Mouse (Mus musculus): ENCODE data around the gene Cdk14. TPM values are rescaled to one million over a fixed set of nuclear protein-coding genes. Genes with fewer than 3 reads are reported as not detected.
A peak's percentile ranks its signal among the peaks of the same experiment; 100 is the strongest.

The Cdk14 gene
- polyA plus RNA-seq, 1 experiment: 11.2 TPM

GRCm38 (mm10) chr5:5012521-5013346 lies 407.4 kb downstream of the Cdk14 start:
- peaks cover 5% of the 10 kb centered on the region for H3K36me3 ChIP-seq (ENCODE audit: control insufficient read depth, insufficient read depth)
- H3ac ChIP-seq (ENCODE audit: control insufficient read depth, insufficient read length): no peak overlapping the region
- H3K4me2 ChIP-seq (ENCODE audit: low read depth): no peak overlapping the region
- H3K79me2 ChIP-seq (ENCODE audit: control insufficient read depth, insufficient read depth): no peaks in the 10 kb centered on the region
- no peaks in the 10 kb centered on the region for H3K27me3 ChIP-seq (ENCODE audit: control insufficient read depth, insufficient read depth, insufficient read length)
- TF ChIP-seq E2F4 (IDR thresholded peaks at IDR 0.05; ENCODE audit: insufficient read depth): no peak
- TF ChIP-seq POLR2AphosphoS2 (IDR thresholded peaks at IDR 0.05; ENCODE audit: insufficient read length, low read depth): no peak
- no peak for TF ChIP-seq TCF3 (IDR thresholded peaks at IDR 0.05; ENCODE audit: insufficient read length, low read depth)
- no peak for TF ChIP-seq MAX (IDR thresholded peaks at IDR 0.05; ENCODE audit: low read depth)
- no peak for TF ChIP-seq USF1 (IDR thresholded peaks at IDR 0.05; ENCODE audit: low read depth)
- TF ChIP-seq TCF12 (IDR thresholded peaks at IDR 0.05; ENCODE audit: insufficient read depth, poor library complexity, severe bottlenecking): no peak
- no peak for TF ChIP-seq SRF (IDR thresholded peaks at IDR 0.05; ENCODE audit: control insufficient read depth, insufficient read length, low read depth)
- no peak for TF ChIP-seq REST (IDR thresholded peaks at IDR 0.05; ENCODE audit: insufficient read depth, insufficient read length)
- no peak for TF ChIP-seq CEBPB (IDR thresholded peaks at IDR 0.05; ENCODE audit: insufficient read depth, poor library complexity, severe bottlenecking)
- no peak overlapping the region for H3K4me3 ChIP-seq

- Histone ChIP-seq H3K36me3 (ENCODE audit: control insufficient read depth, insufficient read depth) (peaks cover 9% of the 10 kb centered on the region), H3K4me3 (no peak overlapping the region), H3ac (ENCODE audit: control insufficient read depth, insufficient read length) (no peak overlapping the region), H3K4me2 (ENCODE audit: low read depth) (no peak overlapping the region), H3K27me3 (ENCODE audit: control insufficient read depth, insufficient read depth, insufficient read length) (no peaks in the 10 kb centered on the region), H3K79me2 (ENCODE audit: control insufficient read depth, insufficient read depth) (no peaks in the 10 kb centered on the region)
- TF ChIP-seq CEBPB (IDR thresholded peaks at IDR 0.05; ENCODE audit: insufficient read depth, poor library complexity, severe bottlenecking) (no peak), MYOG (IDR thresholded peaks at IDR 0.05; ENCODE audit: control insufficient read depth in 1 of 3, insufficient read depth in 1 of 3, insufficient read length in 2 of 3, low read depth in 2 of 3) (no peak), SRF (IDR thresholded peaks at IDR 0.05; ENCODE audit: control insufficient read depth, insufficient read length, low read depth) (no peak), USF1 (IDR thresholded peaks at IDR 0.05; ENCODE audit: low read depth) (no peak), MYOD1 (IDR thresholded peaks at IDR 0.05; ENCODE audit: control insufficient read depth in 1 of 3, insufficient read length in 2 of 3, low read depth in 2 of 3) (no peak)
Observed at GRCm38 (mm10) chr5:5008153-5008745, 411.9 kb downstream of the Cdk14 start.

- Histone ChIP-seq H3K27me3 (ENCODE audit: control insufficient read depth, insufficient read depth, insufficient read length) (no peaks in the 10 kb centered on the region), H3ac (ENCODE audit: control insufficient read depth, insufficient read length) (no peak overlapping the region), H3K4me2 (ENCODE audit: low read depth) (no peak overlapping the region), H3K36me3 (ENCODE audit: control insufficient read depth, insufficient read depth) (peaks cover 12% of the 10 kb centered on the region), H3K79me2 (ENCODE audit: control insufficient read depth, insufficient read depth) (no peaks in the 10 kb centered on the region), H3K4me3 (no peak overlapping the region)
- TF ChIP-seq TCF12 (IDR thresholded peaks at IDR 0.05; ENCODE audit: insufficient read depth, poor library complexity, severe bottlenecking): no peak
- no peak for TF ChIP-seq REST (IDR thresholded peaks at IDR 0.05; ENCODE audit: insufficient read depth, insufficient read length)
- no peak for TF ChIP-seq USF1 (IDR thresholded peaks at IDR 0.05; ENCODE audit: low read depth)
- no peak for TF ChIP-seq SRF (IDR thresholded peaks at IDR 0.05; ENCODE audit: control insufficient read depth, insufficient read length, low read depth)
- TF ChIP-seq POLR2AphosphoS2 (IDR thresholded peaks at IDR 0.05; ENCODE audit: insufficient read length, low read depth): no peak
- TF ChIP-seq E2F4 (IDR thresholded peaks at IDR 0.05; ENCODE audit: insufficient read depth): no peak
- TF ChIP-seq MYOD1 (IDR thresholded peaks at IDR 0.05; ENCODE audit: control insufficient read depth in 1 of 3, insufficient read length in 2 of 3, low read depth in 2 of 3): peak in 1 of 3 experiments; percentile 46
- peak in 1 of 3 experiments; percentile 50 for TF ChIP-seq MYOG (IDR thresholded peaks at IDR 0.05; ENCODE audit: control insufficient read depth in 1 of 3, insufficient read depth in 1 of 3, insufficient read length in 2 of 3, low read depth in 2 of 3)
- no peak for TF ChIP-seq MAX (IDR thresholded peaks at IDR 0.05; ENCODE audit: low read depth)
- no peak for TF ChIP-seq TCF3 (IDR thresholded peaks at IDR 0.05; ENCODE audit: insufficient read length, low read depth)
- TF ChIP-seq POLR2A (IDR thresholded peaks at IDR 0.05; ENCODE audit: insufficient read length, low read depth): no peak
Observed at GRCm38 (mm10) chr5:5007489-5008152, 412.5 kb downstream of the Cdk14 start.

DNA sequence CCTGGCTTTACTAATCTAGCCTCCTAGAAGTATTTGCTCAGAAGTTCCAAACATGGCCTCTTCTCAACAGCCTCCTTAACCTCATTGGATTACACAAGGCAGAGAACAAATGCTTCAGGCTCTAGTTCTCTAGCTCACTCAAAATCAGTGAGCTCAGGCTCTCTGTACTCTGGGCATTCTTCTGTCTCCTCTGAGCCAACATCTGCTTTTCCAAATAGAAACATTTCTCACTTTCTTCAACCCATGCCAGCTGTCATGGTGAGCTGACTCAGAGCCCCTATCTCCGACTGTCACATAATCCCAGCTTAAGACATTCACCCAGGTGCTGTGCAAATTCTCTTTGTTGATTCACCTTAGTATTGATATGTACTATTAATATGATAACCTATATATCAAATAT lies 414.5 kb downstream of the Cdk14 start:
- Histone ChIP-seq H3K4me2 (ENCODE audit: low read depth) (no peak overlapping the region), H3ac (ENCODE audit: control insufficient read depth, insufficient read length) (no peak overlapping the region), H3K79me2 (ENCODE audit: control insufficient read depth, insufficient read depth) (no peaks in the 10 kb centered on the region), H3K4me3 (no peak overlapping the region), H3K27me3 (ENCODE audit: control insufficient read depth, insufficient read depth, insufficient read length) (no peaks in the 10 kb centered on the region), H3K36me3 (ENCODE audit: control insufficient read depth, insufficient read depth) (peaks cover 15% of the 10 kb centered on the region)
- peak; percentile 35 to 38 (median 36) for TF ChIP-seq MYOD1 (IDR thresholded peaks at IDR 0.05; ENCODE audit: control insufficient read depth in 1 of 3, insufficient read length in 2 of 3, low read depth in 2 of 3)
- peak in 1 of 3 experiments; percentile 7 for TF ChIP-seq MYOG (IDR thresholded peaks at IDR 0.05; ENCODE audit: control insufficient read depth in 1 of 3, insufficient read depth in 1 of 3, insufficient read length in 2 of 3, low read depth in 2 of 3)
- TF ChIP-seq TCF12 (IDR thresholded peaks at IDR 0.05; ENCODE audit: insufficient read depth, poor library complexity, severe bottlenecking): peak; percentile 13
- TF ChIP-seq TCF3 (IDR thresholded peaks at IDR 0.05; ENCODE audit: insufficient read length, low read depth): no peak
